Mouse (Mus musculus): ENCODE results near the gene Bbx. TPM values are rescaled to one million over a fixed set of nuclear protein-coding genes. Genes with fewer than 3 reads are reported as not detected.
A peak's percentile ranks its signal among the peaks of the same experiment; 100 is the strongest.

The Bbx gene
- total RNA-seq, 1 experiment: 31.2 TPM

DNA sequence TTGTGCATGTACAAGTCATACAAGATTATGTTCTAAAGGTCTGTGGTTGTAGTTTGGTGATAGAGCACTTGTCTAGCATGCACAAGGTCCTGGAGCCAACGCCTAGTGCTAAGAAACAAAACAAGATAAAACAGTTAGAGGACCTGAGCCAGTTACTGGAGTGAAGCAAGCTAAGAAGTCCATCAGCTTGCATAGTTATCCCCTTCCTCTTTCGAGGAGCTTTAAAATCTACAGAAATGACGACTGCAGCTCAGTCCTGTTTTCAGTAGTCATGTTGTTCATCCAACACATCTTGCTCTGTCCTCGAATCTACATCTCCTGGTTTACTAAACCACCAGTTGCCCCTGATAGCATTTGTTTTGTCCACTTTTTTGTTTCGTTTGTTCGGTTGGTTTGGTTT, 45.4 kb upstream of the Bbx start:
- Histone ChIP-seq H3K36me3 (ENCODE audit: control insufficient read depth, insufficient read depth, low read length, poor library complexity, severe bottlenecking) (no peaks in the 10 kb centered on the region), H3K4me3 (ENCODE audit: insufficient read depth in 1 of 2, low read depth in 1 of 2, low read length in 2 of 2, poor library complexity in 1 of 2, severe bottlenecking in 1 of 2) (no peak overlapping the region), H3K9me3 (ENCODE audit: control insufficient read depth, insufficient read depth, low read depth, low read length) (no peaks in the 10 kb centered on the region), H3K9ac (ENCODE audit: insufficient read depth, low read depth, low read length, poor library complexity, severe bottlenecking) (no peak overlapping the region), H3K27ac (ENCODE audit: insufficient read depth, low read depth, low read length, poor library complexity, severe bottlenecking) (no peak overlapping the region), H3K4me1 (ENCODE audit: control insufficient read depth in 2 of 2, insufficient read depth in 2 of 2, low read length in 2 of 2, poor library complexity in 1 of 2) (peaks cover 7 to 12% of the 10 kb centered on the region in 2 experiments; a peak in 3 of 4 replicates)
- DNase-seq (ENCODE audit: low read depth, low spot score): no peak
- TF ChIP-seq ZC3H11A (IDR thresholded peaks at IDR 0.05; ENCODE audit: borderline replicate concordance, low read depth, low read length) (no peak), MAFK (IDR thresholded peaks at IDR 0.05; ENCODE audit: insufficient read depth, low read depth, low read length) (no peak), ZNF384 (IDR thresholded peaks at IDR 0.05; ENCODE audit: low read depth, low read length) (no peak), HCFC1 (IDR thresholded peaks at IDR 0.05; ENCODE audit: borderline replicate concordance, insufficient read depth, low read length) (no peak), CHD2 (IDR thresholded peaks at IDR 0.05; ENCODE audit: low read depth, low read length) (no peak)
- in situ Hi-C loops (cut with MboI; ENCODE audit: low sequenced_read_pairs in 2 of 2, unreplicated experiment in 2 of 2): no loop called here

DNA sequence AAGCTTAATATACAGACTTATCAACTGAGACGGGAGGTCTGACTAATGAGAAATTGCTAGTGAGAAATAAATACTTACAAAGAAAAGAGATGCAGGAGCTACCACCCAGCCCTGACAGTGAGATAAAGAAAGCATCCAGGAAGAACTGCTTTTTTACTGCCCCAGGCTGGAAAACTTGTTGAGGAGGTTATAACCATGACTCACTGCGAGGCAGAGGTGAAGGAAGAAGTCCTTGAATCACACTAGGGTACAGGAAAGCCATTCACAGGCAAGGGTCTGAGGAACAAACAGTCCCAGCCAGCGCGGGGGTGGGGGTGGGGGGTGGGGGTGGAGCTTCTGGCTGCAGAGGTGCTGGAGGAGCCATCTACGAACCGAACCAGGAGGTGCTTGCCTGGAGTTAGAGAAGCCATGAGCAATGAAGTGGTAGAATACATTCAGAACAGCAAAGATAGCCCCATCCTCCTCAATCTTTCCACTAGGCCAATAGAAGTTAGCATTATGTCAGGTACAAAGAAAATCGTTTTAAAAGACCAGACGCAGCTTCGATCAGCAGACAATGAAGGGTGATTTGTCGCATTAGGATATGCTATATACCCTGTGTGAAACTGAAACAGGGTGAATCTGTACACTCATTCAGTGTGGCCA, 30.2 kb upstream of the Bbx start:
- Histone ChIP-seq H3K9me3 (ENCODE audit: control insufficient read depth, insufficient read depth, low read depth, low read length) (no peaks in the 10 kb centered on the region), H3K36me3 (ENCODE audit: control insufficient read depth, insufficient read depth, low read length, poor library complexity, severe bottlenecking) (no peaks in the 10 kb centered on the region), H3K27ac (ENCODE audit: insufficient read depth, low read depth, low read length, poor library complexity, severe bottlenecking) (peak overlapping the region; percentile 22; the same call in 1 of the 2 replicates), H3K4me1 (ENCODE audit: control insufficient read depth in 2 of 2, insufficient read depth in 2 of 2, low read length in 2 of 2, poor library complexity in 1 of 2) (peaks cover 6 to 11% of the 10 kb centered on the region in 2 experiments; a peak in 3 of 4 replicates), H3K4me3 (ENCODE audit: insufficient read depth in 1 of 2, low read depth in 1 of 2, low read length in 2 of 2, poor library complexity in 1 of 2, severe bottlenecking in 1 of 2) (peak overlapping the region in 1 of 2 experiments; percentile 38; a peak in 2 of 4 replicates), H3K9ac (ENCODE audit: insufficient read depth, low read depth, low read length, poor library complexity, severe bottlenecking) (no peak overlapping the region)
- in situ Hi-C loops (cut with MboI; ENCODE audit: low sequenced_read_pairs in 2 of 2, unreplicated experiment in 2 of 2): no loop called here
- peak; percentile 40 for DNase-seq (ENCODE audit: low read depth, low spot score)
- TF ChIP-seq CHD2 (IDR thresholded peaks at IDR 0.05; ENCODE audit: low read depth, low read length): no peak
- no peak for TF ChIP-seq HCFC1 (IDR thresholded peaks at IDR 0.05; ENCODE audit: borderline replicate concordance, insufficient read depth, low read length)
- no peak for TF ChIP-seq ZNF384 (IDR thresholded peaks at IDR 0.05; ENCODE audit: low read depth, low read length)
- no peak for TF ChIP-seq MAFK (IDR thresholded peaks at IDR 0.05; ENCODE audit: insufficient read depth, low read depth, low read length)
- TF ChIP-seq ZC3H11A (IDR thresholded peaks at IDR 0.05; ENCODE audit: borderline replicate concordance, low read depth, low read length): no peak

DNA sequence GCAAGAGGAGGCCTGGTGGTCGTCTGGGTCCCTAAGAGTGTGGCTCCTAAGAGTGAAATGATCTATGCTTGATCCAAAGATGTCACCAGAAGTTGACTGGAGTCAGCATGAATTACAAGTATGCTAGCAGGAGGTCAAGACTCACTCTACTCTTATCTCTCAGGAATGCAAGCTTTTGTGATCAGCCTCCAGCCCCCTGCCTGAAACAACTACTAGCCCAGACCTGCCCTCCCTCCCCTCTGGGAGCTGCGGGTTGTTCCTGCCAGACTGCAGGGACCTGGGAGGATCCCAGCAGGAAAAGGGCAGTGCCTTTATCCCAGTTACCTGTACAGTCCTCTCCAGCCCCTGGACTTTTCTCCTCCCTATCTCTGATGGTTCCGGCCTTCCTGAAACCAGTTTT, 27.0 kb upstream of the Bbx start:
- H3K9me3 ChIP-seq (ENCODE audit: control insufficient read depth, insufficient read depth, low read depth, low read length): no peaks in the 10 kb centered on the region
- DNase-seq (ENCODE audit: low read depth, low spot score): peak; percentile 35
- in situ Hi-C loops (cut with MboI; ENCODE audit: low sequenced_read_pairs in 2 of 2, unreplicated experiment in 2 of 2): no loop called here

DNA sequence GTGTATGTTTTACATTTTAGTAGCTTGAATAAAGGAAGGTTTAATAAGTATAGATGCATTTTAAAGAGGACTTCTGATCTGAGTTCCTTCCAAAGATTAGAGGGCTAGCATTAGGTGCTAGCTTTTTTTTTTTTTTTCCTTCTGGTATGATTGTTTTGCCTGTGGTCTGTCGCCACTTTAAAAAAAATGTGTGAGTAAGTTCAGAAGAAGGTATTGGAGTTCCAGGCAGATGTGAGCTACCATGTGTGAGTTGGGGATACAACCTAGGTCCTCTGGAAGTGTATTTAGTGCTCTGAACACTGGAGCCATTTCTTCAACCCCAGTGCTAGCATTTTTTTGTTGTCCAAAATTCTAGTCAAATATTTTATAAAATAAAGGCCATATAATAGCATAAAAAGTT, 23.9 kb upstream of the Bbx start:
- Histone ChIP-seq H3K27ac (ENCODE audit: insufficient read depth, low read depth, low read length, poor library complexity, severe bottlenecking) (no peak overlapping the region), H3K9me3 (ENCODE audit: control insufficient read depth, insufficient read depth, low read depth, low read length) (no peaks in the 10 kb centered on the region), H3K4me3 (ENCODE audit: insufficient read depth in 1 of 2, low read depth in 1 of 2, low read length in 2 of 2, poor library complexity in 1 of 2, severe bottlenecking in 1 of 2) (no peak overlapping the region), H3K36me3 (ENCODE audit: control insufficient read depth, insufficient read depth, low read length, poor library complexity, severe bottlenecking) (no peaks in the 10 kb centered on the region), H3K9ac (ENCODE audit: insufficient read depth, low read depth, low read length, poor library complexity, severe bottlenecking) (no peak overlapping the region), H3K4me1 (ENCODE audit: control insufficient read depth in 2 of 2, insufficient read depth in 2 of 2, low read length in 2 of 2, poor library complexity in 1 of 2) (peaks cover 2 to 9% of the 10 kb centered on the region in 2 experiments; a peak in 2 of 4 replicates)
- in situ Hi-C loops (cut with MboI; ENCODE audit: low sequenced_read_pairs in 2 of 2, unreplicated experiment in 2 of 2): no loop called here
- DNase-seq (ENCODE audit: low read depth, low spot score): no peak
- TF ChIP-seq CHD2 (IDR thresholded peaks at IDR 0.05; ENCODE audit: low read depth, low read length) (no peak), MAFK (IDR thresholded peaks at IDR 0.05; ENCODE audit: insufficient read depth, low read depth, low read length) (no peak), ZC3H11A (IDR thresholded peaks at IDR 0.05; ENCODE audit: borderline replicate concordance, low read depth, low read length) (no peak), HCFC1 (IDR thresholded peaks at IDR 0.05; ENCODE audit: borderline replicate concordance, insufficient read depth, low read length) (no peak), ZNF384 (IDR thresholded peaks at IDR 0.05; ENCODE audit: low read depth, low read length) (no peak)

More for the DNA sequence above, 27.0 kb upstream of the Bbx start:
- TF ChIP-seq MAFK (IDR thresholded peaks at IDR 0.05; ENCODE audit: insufficient read depth, low read depth, low read length): no peak
- TF ChIP-seq CHD2 (IDR thresholded peaks at IDR 0.05; ENCODE audit: low read depth, low read length): no peak
- TF ChIP-seq ZNF384 (IDR thresholded peaks at IDR 0.05; ENCODE audit: low read depth, low read length): no peak
- TF ChIP-seq ZC3H11A (IDR thresholded peaks at IDR 0.05; ENCODE audit: borderline replicate concordance, low read depth, low read length): no peak
- no peak for TF ChIP-seq HCFC1 (IDR thresholded peaks at IDR 0.05; ENCODE audit: borderline replicate concordance, insufficient read depth, low read length)
- no peaks in the 10 kb centered on the region for H3K36me3 ChIP-seq (ENCODE audit: control insufficient read depth, insufficient read depth, low read length, poor library complexity, severe bottlenecking)
- H3K9ac ChIP-seq (ENCODE audit: insufficient read depth, low read depth, low read length, poor library complexity, severe bottlenecking): no peak overlapping the region
- H3K4me3 ChIP-seq (ENCODE audit: insufficient read depth in 1 of 2, low read depth in 1 of 2, low read length in 2 of 2, poor library complexity in 1 of 2, severe bottlenecking in 1 of 2): no peak overlapping the region
- peaks cover 6 to 14% of the 10 kb centered on the region in 2 experiments; a peak in 3 of 4 replicates for H3K4me1 ChIP-seq (ENCODE audit: control insufficient read depth in 2 of 2, insufficient read depth in 2 of 2, low read length in 2 of 2, poor library complexity in 1 of 2)
- peak overlapping the region; percentile 39; the same call in 1 of the 2 replicates for H3K27ac ChIP-seq (ENCODE audit: insufficient read depth, low read depth, low read length, poor library complexity, severe bottlenecking)
